Mouse (Mus musculus): ENCODE results near the gene Ces2e. TPM values are rescaled to one million over a fixed set of nuclear protein-coding genes. Genes with fewer than 3 reads are reported as not detected.

Gene Ces2e
- not detected for total RNA-seq (2023)

GRCm38 (mm10) chr8:104925972-104926596 is at the start of gene Ces2e:
Ces2e (plus strand) TSS chr8:104926260.

GRCm38 (mm10) chr8:104947056-104947455 is 21.0 kb downstream of the Ces2e start, which contains the start of gene Ces2f:
Ces2f (plus strand) TSS chr8:104947356.

GRCm38 (mm10) chr8:104961537-104961961 is 35.5 kb downstream of the Ces2e start, which contains the start of gene Ces2g:
Ces2g (plus strand) TSS chr8:104961718.

Other genes with a start within 250 kb of the Ces2e start
- gene Ces2a, start 192.3 kb upstream of the Ces2e start, total RNA-seq (2023), result not detected
- not detected for gene Ces2b, start 94.7 kb upstream of the Ces2e start, total RNA-seq (2023)
- not detected for gene Ces2c, start 79.2 kb upstream of the Ces2e start, total RNA-seq (2023)
- not detected for gene Ces2f, start 21.1 kb downstream of the Ces2e start, total RNA-seq (2023)
- 0.18 TPM for gene Ces2g, start 35.5 kb downstream of the Ces2e start, total RNA-seq (2023)
- gene Ces2h, start 74.6 kb downstream of the Ces2e start, total RNA-seq (2023), result not detected
- gene Ces3a, start 122.3 kb downstream of the Ces2e start, total RNA-seq (2023), result not detected
- not detected for gene Ces3b, start 157.5 kb downstream of the Ces2e start, total RNA-seq (2023)
- not detected for gene Ces4a, start 205.5 kb downstream of the Ces2e start, total RNA-seq (2023)
- gene Cbfb, start 244.4 kb downstream of the Ces2e start, total RNA-seq (2023), result 104 TPM

All from CD8-positive naive resting alpha-beta T cell, adult 57 days (primary cell).